Mouse (Mus musculus) heart, adult 10 weeks (tissue): ENCODE measurements around the gene Ugt1a8. TPM values are rescaled to one million over a fixed set of nuclear protein-coding genes. Genes with fewer than 3 reads are reported as not detected.

ENCODE experiments used
- polyA plus RNA-seq: library from polyadenylated mRNA; stranded (reverse); fragments of 350-450 nt; fragmentation: Illumina TruSeq; extraction: RNeasy Lipid Tissue Mini Kit (QIAGEN cat#74804); gene quantifications from one replicate; pipeline ENCODE4 v1.2.3, GENCODE M21; 2014; ENCODE audit warnings: low read depth, low replicate concordance

The Ugt1a8 gene
- not detected for polyA plus RNA-seq

GRCm38 (mm10) chr1:88087513-88087912 lies at the start of gene Ugt1a8:
Gene Ugt1a8 (plus strand): TSS chr1:88087813.

DNA sequence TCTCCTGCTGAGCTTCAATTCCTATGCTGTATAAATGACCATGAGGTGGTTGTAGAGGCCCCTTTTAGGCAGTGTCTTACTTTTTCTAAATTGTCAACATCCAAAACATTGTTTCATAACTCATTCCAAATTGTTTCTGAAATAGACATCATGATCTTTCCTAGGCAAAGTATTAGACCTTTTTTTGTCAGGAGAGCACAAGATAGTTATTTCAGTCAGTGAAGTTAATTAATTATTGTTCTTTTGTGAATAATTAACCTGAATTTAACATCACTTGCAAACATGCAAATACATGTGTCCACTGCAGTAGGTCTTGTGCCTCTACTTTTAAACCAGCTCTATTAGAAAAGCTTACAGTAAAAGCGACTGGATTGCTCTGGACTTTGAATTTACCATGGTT lies 32.5 kb upstream of the Ugt1a8 start, which contains the start of gene Ugt1a10:
Gene Ugt1a10, plus strand, starts transcription at position 301 of the 400 bp plus-strand sequence.

DNA sequence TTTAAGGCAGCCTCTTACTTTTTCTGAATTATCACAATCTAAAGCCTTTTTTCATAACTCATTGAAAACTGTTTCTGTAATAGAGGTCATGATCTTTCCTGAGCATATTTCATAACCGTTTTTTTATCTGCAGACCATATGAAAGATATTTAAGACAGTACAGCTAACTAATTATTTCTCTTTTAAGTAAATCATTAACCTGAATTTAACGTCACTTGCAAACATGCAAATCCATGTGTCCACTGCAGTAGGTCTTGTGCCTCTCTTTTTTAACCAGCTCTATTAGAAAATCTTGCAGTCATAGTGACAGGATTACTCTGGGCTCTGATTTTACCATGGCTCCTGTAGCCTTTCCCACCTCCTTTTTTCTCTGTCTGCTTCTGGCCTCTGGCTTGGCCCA lies 17.1 kb upstream of the Ugt1a8 start, which contains the start of gene Ugt1a9:
Gene Ugt1a9, plus strand, starts transcription at position 306 of the 400 bp plus-strand sequence.

GRCm38 (mm10) chr1:88094941-88095492 lies 7.4 kb downstream of the Ugt1a8 start, which contains the start of gene Ugt1a7c:
Gene Ugt1a7c (plus strand): TSS chr1:88095062.

GRCm38 (mm10) chr1:88103019-88103418 lies 15.4 kb downstream of the Ugt1a8 start, which contains the start of gene Ugt1a6b:
Gene Ugt1a6b (plus strand): TSS chr1:88103252.

GRCm38 (mm10) chr1:88134457-88135011 lies 46.9 kb downstream of the Ugt1a8 start, which contains the start of gene Ugt1a6a:
Gene Ugt1a6a (plus strand): TSS chr1:88134809.

DNA sequence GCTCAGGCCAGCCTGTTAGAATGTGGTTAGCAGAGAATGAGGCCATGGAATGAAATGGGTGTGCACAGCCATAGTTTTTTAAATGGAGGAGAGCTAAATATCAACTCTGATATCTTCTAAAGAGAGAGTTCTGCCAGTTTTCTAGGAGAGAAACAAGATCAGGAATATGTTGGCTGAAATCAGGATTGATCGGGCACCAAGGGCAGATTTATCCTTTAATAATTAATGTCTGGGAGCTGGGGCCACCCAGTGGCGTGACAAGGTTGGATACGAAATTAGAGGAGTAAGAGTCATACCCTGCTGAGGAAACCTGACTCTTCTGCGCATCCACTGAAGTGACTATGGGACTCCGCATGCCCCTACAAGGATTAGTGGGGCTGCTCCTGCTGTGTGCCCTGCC lies 78.1 kb downstream of the Ugt1a8 start, which contains the start of gene Ugt1a5:
Gene Ugt1a5, plus strand, starts transcription at position 302 of the 400 bp plus-strand sequence.

GRCm38 (mm10) chr1:88200456-88200855 lies 112.8 kb downstream of the Ugt1a8 start, which contains the start of gene Ugt1a2:
Gene Ugt1a2 (plus strand): TSS chr1:88200601.

DNA sequence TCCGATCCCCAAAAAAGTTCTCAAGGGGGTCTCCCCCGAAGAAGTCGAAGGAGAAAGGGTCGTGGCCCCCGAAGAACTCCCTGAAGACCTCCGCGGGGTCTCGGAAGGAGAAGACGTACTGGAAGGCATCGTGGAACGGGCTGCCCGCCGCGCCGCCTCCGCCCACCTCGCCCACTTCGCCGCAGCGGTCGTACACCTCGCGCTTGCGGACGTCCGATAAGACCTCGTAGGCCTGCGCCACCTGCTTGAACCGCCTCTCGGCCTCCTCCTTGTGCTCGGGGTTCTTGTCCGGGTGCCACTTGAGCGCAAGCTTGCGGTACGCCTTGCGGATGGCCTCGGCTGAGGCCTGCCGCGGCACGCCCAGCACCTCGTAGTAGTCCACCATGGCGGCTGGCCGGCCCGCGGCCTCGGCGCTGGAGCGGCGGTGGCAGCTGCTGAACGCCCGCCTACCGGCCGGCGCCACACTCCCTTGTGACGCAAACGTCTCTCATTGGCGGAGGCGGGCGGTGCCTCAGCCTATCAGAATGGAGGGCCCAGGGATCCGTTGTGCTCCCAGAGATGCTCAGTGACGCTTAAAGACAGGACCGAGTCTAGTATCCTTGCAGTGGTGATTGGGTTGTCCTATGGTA lies 117.8 kb downstream of the Ugt1a8 start, which contains the start of gene Dnajb3:
Gene Dnajb3, minus strand, starts transcription at position 489 of the 629 bp plus-strand sequence.

DNA sequence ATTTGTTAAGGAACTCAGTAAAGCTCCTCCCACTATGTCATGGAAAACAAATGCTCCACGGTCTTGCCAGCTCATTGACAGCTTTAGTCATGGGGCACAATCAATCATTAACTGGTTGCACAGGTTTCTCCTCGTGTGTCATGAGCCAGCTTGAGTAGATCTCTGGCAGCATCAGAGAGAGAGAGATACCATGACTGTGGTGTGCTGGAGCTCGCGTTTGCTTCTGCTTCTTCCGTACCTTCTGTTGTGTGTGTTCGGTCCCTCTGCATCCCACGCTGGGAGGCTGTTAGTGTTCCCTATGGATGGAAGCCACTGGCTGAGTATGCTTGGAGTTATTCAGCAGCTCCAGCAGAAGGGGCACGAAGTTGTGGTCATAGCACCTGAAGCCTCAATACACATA lies 124.2 kb downstream of the Ugt1a8 start, which contains the start of gene Ugt1a1:
Gene Ugt1a1, plus strand, starts transcription at position 148 of the 400 bp plus-strand sequence.

DNA sequence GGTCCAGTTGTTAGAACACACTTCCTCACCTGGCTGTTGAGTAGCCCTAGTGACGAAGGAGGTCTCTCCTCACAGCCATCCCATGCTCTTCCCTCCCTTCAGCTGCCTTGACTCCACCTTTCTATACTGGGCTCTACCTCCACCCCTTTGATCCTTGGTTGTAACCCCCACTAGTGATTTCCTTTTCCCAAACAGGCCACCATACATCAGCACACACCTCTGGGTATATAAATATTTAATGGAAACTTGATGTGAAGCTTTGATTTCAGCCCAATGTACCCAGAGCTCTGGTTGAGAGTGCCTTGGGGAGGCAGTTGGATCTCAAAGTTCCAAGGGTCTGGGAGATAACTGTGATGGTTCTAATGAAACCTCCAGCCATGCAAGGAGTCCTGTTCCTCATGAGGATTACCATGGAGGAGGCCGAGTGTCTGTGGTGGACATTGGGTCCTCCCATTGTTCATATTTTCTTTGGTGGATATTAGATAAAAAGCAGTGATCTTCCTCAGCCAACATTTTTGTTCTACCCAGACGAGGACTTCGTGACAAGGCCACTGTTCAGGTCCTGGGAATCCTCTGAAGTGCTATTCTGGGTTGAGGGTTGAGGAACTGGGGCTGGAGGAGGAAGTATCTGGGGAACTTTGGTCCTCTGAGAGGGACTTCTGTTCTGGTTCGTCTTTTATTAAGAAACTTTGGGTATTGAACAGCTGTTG lies 139.2 kb downstream of the Ugt1a8 start, which contains the start of gene Mroh2a:
Gene Mroh2a, plus strand, starts transcription at position 317 of the 710 bp plus-strand sequence.

Other genes starting within 250 kb of the Ugt1a8 start
- gene Dgkd, start 234.5 kb upstream of the Ugt1a8 start, polyA plus RNA-seq, result 27.1 TPM
- 18.7 TPM for gene Usp40, start 79.3 kb upstream of the Ugt1a8 start, polyA plus RNA-seq
- gene Ugt1a10, start 32.4 kb upstream of the Ugt1a8 start, polyA plus RNA-seq, result not detected
- gene Ugt1a9, start 17.0 kb upstream of the Ugt1a8 start, polyA plus RNA-seq, result not detected
- 1.3 TPM for gene Ugt1a7c, start 7.2 kb downstream of the Ugt1a8 start, polyA plus RNA-seq
- gene Ugt1a6b, start 15.4 kb downstream of the Ugt1a8 start, polyA plus RNA-seq, result not detected
- 1.7 TPM for gene Ugt1a6a, start 47.0 kb downstream of the Ugt1a8 start, polyA plus RNA-seq
- gene Ugt1a5, start 78.2 kb downstream of the Ugt1a8 start, polyA plus RNA-seq, result not detected
- not detected for gene Ugt1a2, start 112.8 kb downstream of the Ugt1a8 start, polyA plus RNA-seq
- gene Dnajb3, start 118.0 kb downstream of the Ugt1a8 start, polyA plus RNA-seq, result not detected
- gene Ugt1a1, start 124.1 kb downstream of the Ugt1a8 start, polyA plus RNA-seq, result 0.68 TPM
- gene Mroh2a, start 139.2 kb downstream of the Ugt1a8 start, polyA plus RNA-seq, result not detected
- gene Hjurp, start 189.8 kb downstream of the Ugt1a8 start, polyA plus RNA-seq, result 26.4 TPM
- gene Trpm8, start 189.8 kb downstream of the Ugt1a8 start, polyA plus RNA-seq, result not detected